Mouse (Mus musculus): ENCODE data around the gene Phf5a. TPM values are rescaled to one million over a fixed set of nuclear protein-coding genes. Genes with fewer than 3 reads are reported as not detected.

Phf5a gene
- polyA plus RNA-seq, 1 experiment from 2014 or later = 147 TPM

Other genes with a start within 250 kb of the Phf5a start
- gene L3mbtl2, start 208.0 kb downstream of the Phf5a start, polyA plus RNA-seq (2016; fragmentation: Nextera tagmentation; extraction: Ambion mirVana) = 25.5 and 25.6 TPM in 2 replicates
- 10.4 and 11.1 TPM in 2 replicates for gene Chadl, start 174.6 kb downstream of the Phf5a start, polyA plus RNA-seq (2016; fragmentation: Nextera tagmentation; extraction: Ambion mirVana)
- gene Zc3h7b, start 126.9 kb downstream of the Phf5a start, polyA plus RNA-seq (2016; fragmentation: Nextera tagmentation; extraction: Ambion mirVana) = 42.0 and 46.4 TPM in 2 replicates
- 121 and 125 TPM in 2 replicates for gene Rangap1, start 126.4 kb downstream of the Phf5a start, polyA plus RNA-seq (2016; fragmentation: Nextera tagmentation; extraction: Ambion mirVana)
- 26.1 and 27.2 TPM in 2 replicates for gene Tef, start 69.5 kb downstream of the Phf5a start, polyA plus RNA-seq (2016; fragmentation: Nextera tagmentation; extraction: Ambion mirVana)
- gene Tob2, start 13.1 kb downstream of the Phf5a start, polyA plus RNA-seq (2016; fragmentation: Nextera tagmentation; extraction: Ambion mirVana) = 22.6 and 25.0 TPM in 2 replicates
- 139 and 143 TPM in 2 replicates for gene Aco2, start 398 bp upstream of the Phf5a start, polyA plus RNA-seq (2016; fragmentation: Nextera tagmentation; extraction: Ambion mirVana)
- 60.1 and 62.4 TPM in 2 replicates for gene Polr3h, start 54.3 kb upstream of the Phf5a start, polyA plus RNA-seq (2016; fragmentation: Nextera tagmentation; extraction: Ambion mirVana)
- 7.9 and 9.6 TPM in 2 replicates for gene Csdc2, start 64.8 kb upstream of the Phf5a start, polyA plus RNA-seq (2016; fragmentation: Nextera tagmentation; extraction: Ambion mirVana)
- 16.7 and 17.1 TPM in 2 replicates for gene Pmm1, start 89.0 kb upstream of the Phf5a start, polyA plus RNA-seq (2016; fragmentation: Nextera tagmentation; extraction: Ambion mirVana)
- gene 1700029P11Rik, start 108.6 kb upstream of the Phf5a start, polyA plus RNA-seq (2016; fragmentation: Nextera tagmentation; extraction: Ambion mirVana) = not detected in 2 replicates
- gene Xrcc6, start 115.9 kb upstream of the Phf5a start, polyA plus RNA-seq (2016; fragmentation: Nextera tagmentation; extraction: Ambion mirVana) = 91.2 and 91.6 TPM in 2 replicates
- gene Desi1, start 162.0 kb upstream of the Phf5a start, polyA plus RNA-seq (2016; fragmentation: Nextera tagmentation; extraction: Ambion mirVana) = 30.4 TPM in 2 replicates
- gene Snu13, start 175.7 kb upstream of the Phf5a start, polyA plus RNA-seq (2016; fragmentation: Nextera tagmentation; extraction: Ambion mirVana) = 263 and 272 TPM in 2 replicates
- not detected in 2 replicates for gene 4930407I10Rik, start 187.2 kb upstream of the Phf5a start, polyA plus RNA-seq (2016; fragmentation: Nextera tagmentation; extraction: Ambion mirVana)
- 0.10 TPM in 1 of 2 replicates, not detected in the other for gene Mei1, start 198.1 kb upstream of the Phf5a start, polyA plus RNA-seq (2016; fragmentation: Nextera tagmentation; extraction: Ambion mirVana)